Mouse (Mus musculus) T-helper 2 cell (primary cell): ENCODE measurements around the gene Gm45261.

Source experiments
- in situ Hi-C: fragments of 300-600 bp; cut with MboI, MseI; formaldehyde crosslinking; loops from one replicate; pipeline ENCODE4 v1.15.1; 2025; ENCODE audit warnings: high pct_unique_total_duplicates

Gene Gm45261

GRCm38 (mm10) chr1:80410229-80410973 lies 50.8 kb downstream of the Gm45261 start:
- in situ Hi-C loops = loop anchor here (5.0 to 10.0 kb wide), 3 partner anchors 77 to 226 kb away; no protein-coding TSS in a partner anchor

- in situ Hi-C loops = loop anchor here (5.0 to 10.0 kb wide), 4 partner anchors 78 to 225 kb away; no protein-coding TSS in a partner anchor
Measured at GRCm38 (mm10) chr1:80409467-80410105, 51.7 kb downstream of the Gm45261 start.

GRCm38 (mm10) chr1:80408586-80408985 lies 52.7 kb downstream of the Gm45261 start:
- in situ Hi-C loops = loop anchor here (10.0 kb wide), 1 partner anchor 184 kb away; no protein-coding TSS in a partner anchor

- in situ Hi-C loops = loop anchor here (10.0 kb wide), 1 partner anchor 179 kb away; no protein-coding TSS in a partner anchor
Measured at GRCm38 (mm10) chr1:80404196-80404595, 57.1 kb downstream of the Gm45261 start.

- in situ Hi-C loops = loop anchor here (10.0 kb wide), 1 partner anchor 179 kb away; no protein-coding TSS in a partner anchor
Measured at GRCm38 (mm10) chr1:80403366-80403893, 57.8 kb downstream of the Gm45261 start.

- in situ Hi-C loops = loop anchor here (10.0 kb wide), 1 partner anchor 177 kb away; no protein-coding TSS in a partner anchor
Measured at GRCm38 (mm10) chr1:80401961-80402360, 59.3 kb downstream of the Gm45261 start.
